Mouse (Mus musculus): ENCODE data around the gene Tial1. TPM values are rescaled to one million over a fixed set of nuclear protein-coding genes. Genes with fewer than 3 reads are reported as not detected.

The Tial1 gene
- 137 and 147 TPM in 2 replicates for polyA plus RNA-seq (2012; rRNA removed)

GRCm38 (mm10) chr7:128461285-128462215 is at the start of gene Tial1:
TSS of gene Tial1 (minus strand) at chr7:128461717.
- peak; percentile 99 to 100 for DNase-seq (ENCODE audit: extremely low spot score in 1 of 2, low spot score in 1 of 2)

GRCm38 (mm10) chr7:128504091-128504490 is 42.6 kb upstream of the Tial1 start:
- peak; percentile 44 to 72 for DNase-seq (ENCODE audit: extremely low spot score in 1 of 2, low spot score in 1 of 2)

- DNase-seq (ENCODE audit: extremely low spot score in 1 of 2, low spot score in 1 of 2), result no peak
Measured at GRCm38 (mm10) chr7:128499801-128500200, 38.3 kb upstream of the Tial1 start.

GRCm38 (mm10) chr7:128494546-128494945 is 33.0 kb upstream of the Tial1 start:
- DNase-seq (ENCODE audit: extremely low spot score in 1 of 2, low spot score in 1 of 2), result no peak

- DNase-seq (ENCODE audit: extremely low spot score in 1 of 2, low spot score in 1 of 2), result no peak
Measured at GRCm38 (mm10) chr7:128488986-128489385, 27.5 kb upstream of the Tial1 start.

- peak; percentile 16 to 79 for DNase-seq (ENCODE audit: extremely low spot score in 1 of 2, low spot score in 1 of 2)
Measured at GRCm38 (mm10) chr7:128474322-128474721, 12.8 kb upstream of the Tial1 start.

GRCm38 (mm10) chr7:128462406-128462805 is 889 bp upstream of the Tial1 start:
- DNase-seq (ENCODE audit: extremely low spot score in 1 of 2, low spot score in 1 of 2), result no peak

- DNase-seq (ENCODE audit: extremely low spot score in 1 of 2, low spot score in 1 of 2), result no peak
Measured at GRCm38 (mm10) chr7:128460865-128461228, 670 bp downstream of the Tial1 start.

GRCm38 (mm10) chr7:128460131-128460864 is 1.2 kb downstream of the Tial1 start:
- peak in 1 of 2 experiments; percentile 28 for DNase-seq (ENCODE audit: extremely low spot score in 1 of 2, low spot score in 1 of 2)

GRCm38 (mm10) chr7:128459791-128460130 is 1.8 kb downstream of the Tial1 start:
- no peak for DNase-seq (ENCODE audit: extremely low spot score in 1 of 2, low spot score in 1 of 2)

- DNase-seq (ENCODE audit: extremely low spot score in 1 of 2, low spot score in 1 of 2), result no peak
Measured at GRCm38 (mm10) chr7:128458011-128458410, 3.5 kb downstream of the Tial1 start.

GRCm38 (mm10) chr7:128452731-128453130 is 8.8 kb downstream of the Tial1 start:
- peak in 1 of 2 experiments; percentile 29 for DNase-seq (ENCODE audit: extremely low spot score in 1 of 2, low spot score in 1 of 2)

GRCm38 (mm10) chr7:128440584-128440983 is 20.9 kb downstream of the Tial1 start:
- no peak for DNase-seq (ENCODE audit: extremely low spot score in 1 of 2, low spot score in 1 of 2)

GRCm38 (mm10) chr7:128439251-128439650 is 22.3 kb downstream of the Tial1 start:
- no peak for DNase-seq (ENCODE audit: extremely low spot score in 1 of 2, low spot score in 1 of 2)

GRCm38 (mm10) chr7:128438131-128438530 is 23.4 kb downstream of the Tial1 start:
- no peak for DNase-seq (ENCODE audit: extremely low spot score in 1 of 2, low spot score in 1 of 2)

GRCm38 (mm10) chr7:128433213-128433612 is 28.3 kb downstream of the Tial1 start:
- DNase-seq (ENCODE audit: extremely low spot score in 1 of 2, low spot score in 1 of 2), result peak in 1 of 2 experiments; percentile 43

GRCm38 (mm10) chr7:128432574-128432973 is 28.9 kb downstream of the Tial1 start:
- DNase-seq (ENCODE audit: extremely low spot score in 1 of 2, low spot score in 1 of 2), result no peak

GRCm38 (mm10) chr7:128422491-128422890 is 39.0 kb downstream of the Tial1 start:
- DNase-seq (ENCODE audit: extremely low spot score in 1 of 2, low spot score in 1 of 2), result no peak

- DNase-seq (ENCODE audit: extremely low spot score in 1 of 2, low spot score in 1 of 2), result peak in 1 of 2 experiments; percentile 38
Measured at GRCm38 (mm10) chr7:128421701-128422100, 39.8 kb downstream of the Tial1 start.

- DNase-seq (ENCODE audit: extremely low spot score in 1 of 2, low spot score in 1 of 2), result no peak
Measured at GRCm38 (mm10) chr7:128419690-128420089, 41.8 kb downstream of the Tial1 start.

- peak in 1 of 2 experiments; percentile 34 for DNase-seq (ENCODE audit: extremely low spot score in 1 of 2, low spot score in 1 of 2)
Measured at GRCm38 (mm10) chr7:128417930-128418779, 43.4 kb downstream of the Tial1 start, which contains the start of gene Rgs10. TSS of gene Rgs10 (minus strand) at chr7:128418758.

Measured in frontal cortex, adult 2 months (tissue).